Mouse (Mus musculus): ENCODE measurements at regions not wholly inside any gene's neighbourhood (a gene's known extent, or its start where the extent isn't known, plus 50 kb on each side); places are given as distances from the start of the nearest gene placed in this dataset.

DNA sequence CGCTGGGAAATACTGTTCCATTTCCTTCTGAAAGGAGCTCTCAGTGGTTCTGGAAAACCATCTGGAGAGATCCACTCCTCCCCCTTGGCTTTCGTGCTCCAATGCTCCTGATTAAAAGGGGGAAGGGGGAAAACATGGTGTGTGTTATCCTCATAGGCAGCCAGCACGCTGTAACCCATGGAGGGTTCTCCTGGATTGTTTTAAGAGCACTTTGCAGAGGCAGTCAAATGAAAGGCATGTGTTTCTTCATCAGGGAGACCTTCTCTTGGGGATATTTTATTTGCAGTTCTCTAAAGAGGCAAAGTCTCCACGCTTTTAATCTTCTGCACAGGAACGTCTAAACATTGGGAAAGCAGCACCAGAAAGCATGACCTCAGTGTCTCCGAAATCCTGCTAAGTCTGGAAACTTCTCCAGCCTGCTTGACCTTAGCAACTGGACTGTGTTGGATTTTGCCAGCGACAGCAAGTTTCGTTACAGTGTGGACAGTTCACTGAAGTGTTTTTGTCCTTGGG is 161.3 kb downstream of the Gas1 start:
- TF ChIP-seq POLR2A (IDR thresholded peaks at IDR 0.05; ENCODE audit: control insufficient read depth, low read depth, low read length) (no peak), CTCF (IDR thresholded peaks at IDR 0.05; ENCODE audit: control insufficient read depth, insufficient read depth, insufficient replicate concordance, low read depth, low read length) (no peak)

Data from testis, adult 2 months (tissue).